Mouse (Mus musculus): ENCODE measurements at regions not wholly inside any gene's neighbourhood (a gene's known extent, or its start where the extent isn't known, plus 50 kb on each side); places are given as distances from the start of the nearest gene placed in this dataset.
A peak's percentile ranks its signal among the peaks of the same experiment; 100 is the strongest.

DNA sequence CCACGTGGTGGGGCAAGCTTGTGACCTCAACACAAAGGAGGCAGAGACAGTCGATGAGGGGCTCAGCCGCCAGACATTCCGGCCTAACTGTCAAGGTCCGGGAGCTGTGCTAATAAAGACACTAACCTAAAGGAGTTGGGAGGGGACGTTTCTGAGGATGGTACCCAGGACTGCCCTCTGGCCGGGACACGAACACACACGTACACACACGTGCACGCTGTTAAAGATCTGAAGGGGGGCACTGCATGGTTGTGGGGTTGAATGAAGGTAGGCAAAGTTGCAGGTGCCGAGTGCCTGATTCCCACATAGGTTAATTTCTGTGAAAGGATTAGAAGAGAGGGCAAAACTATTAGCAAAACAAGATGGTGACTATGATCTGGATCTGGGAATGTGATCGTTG is 65.4 kb upstream of the Mitf start:
- no peak for DNase-seq (ENCODE audit: low spot score in 2 of 2)

DNA sequence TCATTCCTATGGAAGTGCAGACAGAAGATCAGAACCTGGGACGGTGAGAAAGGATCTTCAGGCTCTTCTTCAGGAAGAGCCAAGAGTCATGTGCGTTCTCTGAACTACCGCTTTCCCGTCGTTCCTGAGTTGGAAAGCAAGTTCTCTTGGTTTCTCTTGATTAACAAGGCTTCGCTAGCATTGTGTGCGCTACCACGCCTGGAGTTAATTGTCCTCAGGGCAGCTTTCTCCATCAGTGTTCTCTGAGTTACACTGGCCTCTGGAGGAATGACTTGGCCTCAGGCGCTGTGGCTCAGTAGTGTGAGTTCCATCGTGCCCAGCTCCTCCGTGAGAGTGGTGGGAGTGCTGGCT is 66.0 kb upstream of the Mitf start:
- no peak for DNase-seq (ENCODE audit: low spot score in 2 of 2)

DNA sequence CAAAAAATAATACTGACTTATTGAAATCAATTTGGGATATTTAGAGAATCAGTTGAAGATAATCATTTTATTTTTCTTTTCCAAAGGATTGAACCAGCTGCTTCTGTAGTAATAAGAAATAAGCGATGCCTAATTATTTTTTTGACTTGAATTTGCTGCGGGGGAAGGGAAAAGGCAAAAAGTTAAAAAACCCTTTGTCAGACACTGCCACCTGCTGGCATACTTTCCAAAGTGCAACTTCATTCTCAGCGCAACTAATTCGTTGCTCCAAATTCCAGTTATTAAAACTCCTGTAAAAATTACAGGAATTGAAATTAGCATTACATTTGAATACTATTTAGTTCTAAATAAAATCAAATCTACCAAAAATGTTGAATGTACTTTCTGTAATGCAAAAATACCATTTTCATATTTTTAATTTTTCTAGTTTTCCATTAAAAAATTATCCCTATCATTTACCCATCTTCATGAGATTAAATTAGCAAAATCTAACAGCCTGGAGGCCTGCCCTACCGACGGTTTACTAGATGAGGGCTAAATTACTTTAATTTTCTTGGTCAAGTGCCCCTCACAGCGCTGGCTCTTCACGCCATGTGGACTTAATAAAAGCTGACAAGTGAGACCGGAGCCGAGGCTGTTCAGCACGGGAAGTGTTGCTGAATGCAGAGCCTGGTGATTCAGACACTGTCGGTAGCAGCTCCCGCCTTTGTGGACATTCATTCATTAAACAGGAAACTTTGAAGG is 66.6 kb upstream of the Mitf start:
- DNase-seq (ENCODE audit: low spot score in 2 of 2), result peak in 1 of 2 experiments; percentile 48

DNA sequence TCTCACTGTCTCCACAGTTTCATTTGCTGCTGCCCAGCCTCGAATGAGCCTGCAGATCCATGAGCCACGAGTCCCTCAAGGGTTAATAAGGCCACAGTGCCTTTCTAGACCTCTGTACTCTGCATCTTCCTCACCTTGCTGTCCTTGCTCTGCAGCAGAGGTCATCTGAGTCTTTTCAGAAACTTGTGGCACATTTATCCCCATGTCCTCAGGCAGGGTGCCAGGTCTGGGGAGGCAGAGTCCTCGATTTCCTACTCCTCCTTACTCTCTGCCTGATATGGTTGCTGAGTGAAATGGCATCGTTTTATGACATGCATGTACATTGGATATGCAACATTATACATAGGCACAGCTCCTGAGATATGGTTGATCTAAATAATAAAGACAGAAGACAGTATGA is 68.0 kb upstream of the Mitf start:
- DNase-seq (ENCODE audit: low spot score in 2 of 2), result no peak

DNA sequence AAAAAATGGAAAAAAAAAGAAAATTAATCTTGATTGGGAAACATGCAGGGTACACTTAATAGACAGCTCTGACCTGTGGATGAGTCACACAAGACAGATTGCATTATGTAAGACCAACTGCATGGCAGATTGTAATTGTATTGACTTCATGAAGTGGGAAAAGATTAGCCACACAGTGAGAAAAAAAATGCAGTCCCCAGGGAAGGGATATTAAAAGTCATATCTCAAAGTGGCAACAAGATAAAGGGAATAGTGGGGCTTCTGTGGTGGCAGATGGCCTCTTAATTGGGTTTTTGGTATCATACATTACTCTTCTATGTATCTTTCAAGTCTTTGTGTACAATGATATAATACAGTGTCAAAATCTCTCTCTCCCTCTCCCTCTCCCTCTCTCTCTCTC is 76.0 kb upstream of the Mitf start:
- DNase-seq (ENCODE audit: low spot score in 2 of 2), result no peak

DNA sequence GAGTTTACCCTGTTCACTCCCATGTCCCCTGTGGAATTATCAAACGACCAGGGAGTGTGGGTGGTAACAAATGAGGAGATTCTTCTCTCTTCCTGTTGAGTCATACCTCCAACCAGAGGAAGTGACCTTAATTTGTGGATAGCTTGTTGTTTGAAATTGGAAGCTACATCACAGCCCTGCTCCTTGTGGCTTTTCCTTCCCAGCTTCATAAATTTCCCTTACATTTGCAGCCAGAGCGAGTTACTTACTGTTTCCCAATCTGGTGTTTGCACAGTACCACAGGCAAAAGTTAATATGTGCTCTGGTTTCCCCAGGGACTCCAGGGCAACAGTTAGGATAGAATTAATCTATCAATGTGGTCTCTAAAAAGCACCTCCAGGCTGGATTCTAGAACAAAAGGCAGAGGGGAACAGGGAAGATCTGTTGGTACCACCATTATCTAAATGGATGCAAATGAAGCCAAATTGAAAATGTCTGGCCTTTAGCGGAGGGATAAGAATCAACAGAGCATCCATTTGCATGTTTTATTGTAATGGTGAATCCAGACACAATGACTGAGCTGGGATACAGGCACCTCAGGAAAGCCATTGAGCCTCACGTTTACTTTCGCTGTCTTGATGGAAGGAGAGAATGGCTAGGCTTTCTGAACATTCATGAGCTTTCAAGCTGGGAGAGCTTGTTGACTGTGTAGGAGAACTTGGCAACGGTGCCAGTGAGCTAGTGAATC is 88.5 kb upstream of the Mitf start:
- no peak for DNase-seq (ENCODE audit: low spot score in 2 of 2)

DNA sequence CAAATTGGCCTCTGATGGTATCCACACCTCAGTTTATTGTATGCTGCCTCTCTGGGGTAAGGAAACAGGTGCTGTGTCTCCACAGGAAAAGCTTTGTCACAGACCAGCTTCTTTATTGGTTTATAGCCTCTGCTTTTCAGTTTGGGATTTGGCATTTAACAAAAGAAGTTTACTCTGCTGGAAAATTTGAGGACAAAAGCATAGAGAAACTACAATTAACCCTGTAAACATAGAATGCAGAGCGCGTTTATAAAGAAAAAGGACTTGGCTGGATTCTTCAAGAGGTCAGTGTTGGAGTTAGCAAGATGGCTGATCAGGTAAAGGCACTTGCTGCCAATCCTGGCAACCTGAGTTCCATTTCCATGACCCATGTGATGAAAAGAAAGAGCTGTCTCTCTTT is 90.1 kb upstream of the Frmd4b start:
- no peak for DNase-seq (ENCODE audit: low spot score in 2 of 2)

DNA sequence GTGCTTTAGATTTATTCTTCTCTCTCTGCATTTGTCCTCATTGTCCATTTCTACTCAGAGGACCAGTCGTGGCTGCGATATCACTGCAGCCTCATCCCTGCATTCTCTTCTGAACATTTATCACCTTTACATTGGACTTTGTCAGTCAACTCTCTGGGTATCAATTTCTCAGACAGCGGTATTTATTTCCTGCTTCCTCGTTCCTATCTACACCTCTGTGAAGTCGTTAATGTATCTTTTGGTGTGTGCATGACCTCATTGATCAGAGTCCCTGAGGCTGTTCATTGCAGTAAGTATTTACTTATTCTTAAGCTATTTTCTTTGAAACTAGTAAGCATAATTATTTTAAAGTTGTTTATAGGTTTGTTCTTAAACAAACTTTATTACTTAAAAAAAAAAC is 87.0 kb upstream of the Frmd4b start:
- DNase-seq (ENCODE audit: low spot score in 2 of 2), result no peak

DNA sequence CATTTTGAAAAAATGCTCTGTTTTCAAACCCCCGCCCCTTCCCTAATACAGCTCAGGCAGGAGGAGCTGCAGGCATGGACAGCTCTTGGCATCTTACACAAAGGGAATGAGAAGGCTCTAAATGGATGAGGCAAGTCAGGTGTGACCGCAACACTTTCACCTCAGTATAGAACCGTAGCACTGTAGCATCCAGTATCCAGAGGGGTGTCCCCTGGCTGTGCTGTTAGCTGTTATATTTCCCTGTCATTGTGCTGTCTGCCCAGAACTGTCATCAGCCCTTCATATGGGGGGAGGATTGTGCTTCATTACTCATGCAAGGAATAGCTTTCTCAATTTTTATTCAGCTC is 82.4 kb upstream of the Frmd4b start:
- DNase-seq (ENCODE audit: low spot score in 2 of 2), result no peak

DNA sequence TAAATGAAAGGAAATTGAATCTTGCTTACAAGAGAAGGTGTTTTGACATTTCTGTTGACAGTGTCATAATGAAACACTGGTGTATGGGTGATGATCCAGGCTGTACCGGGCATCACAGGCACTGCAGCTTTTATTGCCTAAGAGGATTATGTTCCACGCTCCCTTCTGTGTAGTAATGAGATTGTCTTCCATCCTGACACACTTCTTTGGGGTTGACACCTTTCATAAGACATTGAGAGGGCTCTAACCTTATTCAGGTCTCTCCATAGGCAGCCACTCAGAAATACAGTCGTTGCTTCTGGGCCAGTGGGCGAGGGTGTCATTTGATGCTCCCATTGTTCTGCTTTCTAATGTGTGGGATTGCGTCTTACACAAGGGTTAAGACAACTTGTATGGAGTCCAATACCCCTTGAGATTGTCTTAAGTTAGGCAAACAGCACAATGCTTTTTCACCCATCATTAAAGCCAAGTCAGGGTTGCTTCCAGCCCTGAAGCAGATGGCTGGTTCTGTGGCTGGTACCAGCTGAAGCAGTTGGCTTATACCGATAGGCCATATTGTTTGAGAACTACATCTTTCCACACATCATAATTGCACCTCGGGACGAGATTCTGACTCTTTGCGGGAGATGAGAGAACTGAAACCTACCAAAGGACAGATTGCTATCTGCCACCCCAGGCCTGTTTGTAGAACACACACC is 81.9 kb upstream of the Frmd4b start:
- DNase-seq (ENCODE audit: low spot score in 2 of 2), result no peak

DNA sequence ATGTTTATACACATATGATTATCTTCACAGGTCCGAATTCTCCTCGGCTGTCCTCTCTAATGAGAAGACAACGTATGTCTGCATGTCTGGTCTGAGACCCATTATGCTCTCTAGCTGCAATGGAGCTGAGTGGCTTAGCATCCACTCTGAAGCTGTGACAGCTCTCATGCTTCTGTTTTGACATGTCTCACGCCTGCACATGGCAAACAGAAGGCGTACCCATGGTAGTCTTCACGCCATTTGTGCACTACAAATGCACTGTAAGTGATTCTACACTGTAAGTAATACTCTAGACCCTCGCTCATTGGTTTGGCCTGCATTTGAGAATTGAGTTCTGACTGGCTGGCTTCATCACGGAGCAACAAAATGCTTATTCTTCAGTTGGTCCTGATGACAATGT is 75.9 kb upstream of the Frmd4b start:
- DNase-seq (ENCODE audit: low spot score in 2 of 2), result no peak

DNA sequence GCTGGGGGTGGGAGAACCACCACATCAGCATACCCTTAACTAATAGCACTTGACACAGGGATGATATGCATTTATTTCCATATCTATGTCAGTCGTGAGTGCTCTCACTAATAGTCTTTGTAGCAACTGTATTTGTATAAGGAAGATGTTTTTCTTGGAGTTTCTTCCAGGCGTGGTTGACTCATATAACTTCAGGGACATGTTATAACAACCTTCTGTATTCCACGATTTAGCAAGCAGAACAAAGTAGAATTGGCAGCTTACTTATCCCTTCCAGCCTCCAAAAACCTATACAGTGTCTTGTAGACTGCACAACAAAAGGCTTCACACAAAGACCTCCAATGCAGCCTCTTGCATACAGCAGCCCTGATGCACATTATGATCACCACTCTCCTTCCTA is 73.8 kb upstream of the Frmd4b start:
- DNase-seq (ENCODE audit: low spot score in 2 of 2), result no peak

DNA sequence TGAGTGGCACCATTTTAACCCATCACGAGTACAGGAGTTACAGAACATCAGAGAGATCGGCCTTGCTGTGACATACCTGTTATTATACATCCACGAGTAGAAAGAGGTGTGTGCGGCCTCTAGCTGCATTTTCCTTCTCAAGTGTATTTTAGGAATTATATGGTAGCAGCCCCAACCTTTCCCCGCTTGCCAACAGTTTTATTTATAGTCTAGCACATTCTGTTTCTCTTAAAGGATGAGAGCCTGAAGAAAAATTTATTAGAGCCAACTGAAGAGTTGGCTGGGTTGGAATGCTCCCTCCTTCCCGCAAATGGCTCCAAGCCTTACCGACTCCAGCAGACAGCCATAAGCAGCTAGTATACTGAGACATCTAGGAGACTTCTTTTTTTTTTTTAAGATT is 67.0 kb upstream of the Frmd4b start:
- DNase-seq (ENCODE audit: low spot score in 2 of 2), result no peak

DNA sequence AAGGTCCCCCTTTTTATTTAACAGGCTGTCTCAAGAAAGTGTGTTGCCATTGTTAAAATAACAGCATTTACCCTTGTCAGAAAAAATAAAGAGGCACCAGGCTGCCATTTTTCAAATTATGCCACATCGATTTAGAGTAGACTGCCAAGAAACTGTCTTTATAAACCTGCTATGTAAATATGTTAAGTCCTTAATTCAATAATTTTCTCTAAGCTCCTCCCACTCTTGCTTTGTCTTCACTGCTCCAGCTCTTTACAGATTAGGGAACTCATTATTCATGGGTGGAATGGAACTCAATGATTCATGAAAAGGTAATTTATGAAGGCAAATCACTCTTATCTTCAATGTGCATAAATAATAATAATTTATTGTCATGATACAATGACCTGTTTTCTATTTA is 64.9 kb upstream of the Frmd4b start:
- no peak for DNase-seq (ENCODE audit: low spot score in 2 of 2)

DNA sequence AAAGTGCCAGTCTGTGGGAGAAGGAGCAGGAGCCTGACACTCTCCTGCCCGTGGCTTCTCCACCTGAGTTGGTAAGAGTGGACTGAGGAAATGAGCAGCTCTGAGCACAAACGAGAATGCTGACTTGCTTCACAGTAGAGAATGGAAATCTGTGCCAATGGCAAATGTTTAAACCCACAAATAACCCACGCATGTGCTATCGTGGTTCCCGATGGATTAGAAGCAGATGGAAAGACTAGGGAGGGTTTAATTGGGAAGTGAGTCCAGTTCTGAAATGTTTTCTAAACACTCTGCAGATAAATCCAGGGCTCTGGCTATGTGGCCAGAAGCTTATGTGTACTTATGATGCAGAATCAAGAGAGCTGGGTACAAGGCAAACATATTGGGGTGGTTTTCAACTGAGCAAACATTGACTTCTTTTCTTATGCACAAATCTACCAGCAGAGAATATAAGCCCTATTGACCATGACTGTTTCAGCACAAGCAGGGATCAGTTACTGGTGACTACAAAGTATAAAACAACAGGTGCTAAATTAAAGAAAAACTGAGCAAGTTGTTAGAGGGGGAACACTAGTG is 57.9 kb upstream of the Frmd4b start:
- no peak for DNase-seq (ENCODE audit: low spot score in 2 of 2)

DNA sequence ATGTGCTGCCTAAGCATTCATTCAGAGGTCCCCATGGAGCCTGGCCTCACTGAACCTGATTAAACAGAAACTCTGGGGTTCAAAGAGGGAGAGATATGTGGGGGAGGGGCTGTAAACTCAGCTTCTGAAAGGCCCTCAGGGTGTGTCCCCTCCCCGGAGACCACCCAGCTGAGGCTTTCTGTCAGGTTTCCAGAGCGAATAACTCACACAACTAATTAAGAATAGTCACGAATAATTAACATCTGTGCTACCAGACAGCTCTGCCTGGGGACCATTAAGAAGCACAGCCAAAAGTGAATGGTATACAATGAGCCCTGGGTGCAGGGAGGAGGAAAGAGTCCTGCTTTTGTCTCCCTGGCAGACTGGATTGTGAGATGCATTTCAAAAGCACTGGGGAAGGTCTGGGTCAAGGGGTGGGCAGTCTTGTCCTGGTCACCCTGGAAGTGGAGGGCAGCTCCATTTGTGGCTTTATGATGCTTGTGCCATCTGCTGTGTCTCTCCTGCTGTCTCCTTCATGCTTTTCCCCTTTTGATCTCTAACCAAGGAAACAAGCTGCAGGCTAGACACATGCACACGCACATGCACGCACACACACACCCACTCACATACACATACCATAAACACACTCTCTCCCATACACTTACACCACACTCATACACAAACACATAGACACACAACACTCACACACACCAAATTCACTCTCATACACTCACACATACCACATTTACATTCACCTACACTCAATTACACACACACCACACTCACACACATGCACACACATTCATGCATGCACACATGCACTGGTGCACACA is 49.7 kb upstream of the Frmd4b start:
- DNase-seq (ENCODE audit: low spot score in 2 of 2), result no peak
